In genomic region chr2:144007211-144007610, GRCm38 (mm10) we compare ENCODE assay signal across 31 mouse cellular contexts. TPM values are rescaled to one million over a fixed set of nuclear protein-coding genes. Genes with fewer than 3 reads are reported as not detected.
DNase-seq lines count a peak whose midpoint lies in the region; ATAC-seq and TF ChIP-seq lines count a peak whose summit lies in the region.
"Had no signal": no experiment of that assay in that cellular context is flagged by ENCODE, and none has a peak within 500 bp of the region (broad histone marks: within the 10 kb centered on the region; RNA-seq: fewer than 3 reads in every experiment).

No protein-coding gene starts in this region.

- peak; percentile 78 for DNase-seq in heart, adult 11 months
- no peak for DNase-seq in heart, postnatal 25 days (ENCODE audit: low spot score)
- DNase-seq in liver, adult 2 months (ENCODE audit: extremely low read depth, low read depth, low spot score) = no peak
- no peak for DNase-seq in liver, embryonic 11.5 days (ENCODE audit: low spot score)
- peak; percentile 77 for DNase-seq in midbrain, embryonic 11.5 days (ENCODE audit: low spot score, missing footprints)
- no peak for DNase-seq in left cerebral cortex, adult 18-20 months (ENCODE audit: low spot score in 2 of 2)
- no peak for DNase-seq in forebrain, embryonic 11.5 days (ENCODE audit: low spot score)
- DNase-seq: adrenal gland, adult 8-10 months; B cell, adult 2 months; cerebellum, adult 11 months; cerebellum, adult 8-10 months; cerebellum, postnatal 14 days; embryo, embryonic 11 days; gastrocnemius, postnatal 36 days; heart, adult 18-20 months; heart, postnatal 36 days had no signal

- ATAC-seq in liver, embryonic 11.5 days (replicated peaks; ENCODE audit: low FRiP score) = no peak
- no peak for ATAC-seq in midbrain, embryonic 11.5 days (ENCODE audit: low FRiP score)
- ATAC-seq in midbrain, embryonic 15.5 days (replicated peaks) = no peak
- ATAC-seq in forebrain, embryonic 11.5 days (replicated peaks; ENCODE audit: low FRiP score) = no peak
- ATAC-seq: CD4-positive, CD25-positive, alpha-beta regulatory T cell, adult 4 months; forebrain, embryonic 15.5 days had no signal

- no peak overlapping the region for H3K4me3 ChIP-seq in liver, adult 2 months (ENCODE audit: insufficient read depth, low read depth, low read length)
- no peak overlapping the region for H3K4me3 ChIP-seq in liver, embryonic 11.5 days (ENCODE audit: low read depth, low read length)
- H3K4me3 ChIP-seq in midbrain, embryonic 11.5 days (ENCODE audit: low read depth, low read length) = no peak overlapping the region
- H3K4me3 ChIP-seq in midbrain, embryonic 15.5 days = no peak overlapping the region
- H3K4me3 ChIP-seq in forebrain, embryonic 11.5 days (ENCODE audit: low read depth, low read length) = no peak overlapping the region
- H3K4me3 ChIP-seq: embryonic facial prominence, embryonic 15.5 days; erythroblast, embryonic 14.5 days; forebrain, embryonic 10.5 days; forebrain, embryonic 15.5 days; hindbrain, embryonic 12.5 days had no signal

- H3K27ac ChIP-seq in liver, adult 2 months (replicated peaks; ENCODE audit: insufficient read depth, low read depth, low read length) = peak overlapping the region; percentile 33; the same call in 1 of the 2 replicates
- H3K27ac ChIP-seq in liver, embryonic 11.5 days (ENCODE audit: low read depth, low read length) = no peak overlapping the region
- no peak overlapping the region for H3K27ac ChIP-seq in midbrain, embryonic 11.5 days (ENCODE audit: low read depth, low read length)
- no peak overlapping the region for H3K27ac ChIP-seq in midbrain, embryonic 15.5 days
- no peak overlapping the region for H3K27ac ChIP-seq in forebrain, embryonic 11.5 days (ENCODE audit: low read depth, low read length)
- H3K27ac ChIP-seq: embryonic facial prominence, embryonic 15.5 days; forebrain, embryonic 10.5 days; forebrain, embryonic 15.5 days; hindbrain, embryonic 12.5 days had no signal

- intact Hi-C loops in heart, postnatal 25 days (cut with DNase I) = loop anchor here (2.0 to 10.0 kb wide), 5 partner anchors 90 to 448 kb away; partner anchors contain the start of genes Dstn, Mgme1 and Snx5

- no peak for TF ChIP-seq POLR2A in liver, adult 2 months (IDR thresholded peaks at IDR 0.05; ENCODE audit: extremely low read depth, insufficient read depth, low read length)

- H3K27me3 ChIP-seq in liver, adult 2 months (ENCODE audit: control insufficient read depth, insufficient read depth, low read length) = no peaks in the 10 kb centered on the region
- no peaks in the 10 kb centered on the region for H3K27me3 ChIP-seq in liver, embryonic 11.5 days (replicated peaks; ENCODE audit: control insufficient read depth, insufficient read depth, low read length)
- H3K27me3 ChIP-seq in midbrain, embryonic 11.5 days (ENCODE audit: control insufficient read depth, insufficient read depth, low read length) = no peaks in the 10 kb centered on the region
- no peaks in the 10 kb centered on the region for H3K27me3 ChIP-seq in midbrain, embryonic 15.5 days (replicated peaks)
- H3K27me3 ChIP-seq in forebrain, embryonic 11.5 days (ENCODE audit: control insufficient read depth, insufficient read depth, low read length) = no peaks in the 10 kb centered on the region
- H3K27me3 ChIP-seq: embryonic facial prominence, embryonic 15.5 days; forebrain, embryonic 15.5 days; hindbrain, embryonic 12.5 days had no signal

- peaks cover 2% of the 10 kb centered on the region; the same call in 1 of the 2 replicates for H3K36me3 ChIP-seq in liver, adult 2 months (ENCODE audit: control insufficient read depth, insufficient read depth, low read length)
- H3K36me3 ChIP-seq in liver, embryonic 11.5 days (ENCODE audit: control insufficient read depth, insufficient read depth, low read length) = peaks cover 10% of the 10 kb centered on the region
- H3K36me3 ChIP-seq in midbrain, embryonic 11.5 days (ENCODE audit: control insufficient read depth, insufficient read depth, low read length) = no peaks in the 10 kb centered on the region
- H3K36me3 ChIP-seq in midbrain, embryonic 15.5 days (replicated peaks) = no peaks in the 10 kb centered on the region
- H3K36me3 ChIP-seq in forebrain, embryonic 11.5 days (ENCODE audit: control insufficient read depth, insufficient read depth, low read length) = no peaks in the 10 kb centered on the region
- H3K36me3 ChIP-seq: forebrain, embryonic 10.5 days; forebrain, embryonic 15.5 days; hindbrain, embryonic 12.5 days had no signal

- H3K4me2 ChIP-seq in liver, embryonic 11.5 days = no peak overlapping the region; the same call in 1 of the 2 replicates
- no peak overlapping the region for H3K4me2 ChIP-seq in midbrain, embryonic 11.5 days
- no peak overlapping the region for H3K4me2 ChIP-seq in midbrain, embryonic 15.5 days
- H3K4me2 ChIP-seq in forebrain, embryonic 11.5 days (ENCODE audit: low read depth, low read length, severe bottlenecking) = no peak overlapping the region
- H3K4me2 ChIP-seq: embryonic facial prominence, embryonic 15.5 days; forebrain, embryonic 15.5 days; heart, embryonic 11.5 days; hindbrain, embryonic 12.5 days had no signal

- H3K79me2 ChIP-seq in liver, adult 2 months (ENCODE audit: control insufficient read depth, insufficient read depth, low read length) = peaks cover 42% of the 10 kb centered on the region

- no peak overlapping the region for H3K9ac ChIP-seq in liver, adult 2 months (ENCODE audit: low read depth, low read length)
- H3K9ac ChIP-seq in liver, embryonic 11.5 days (ENCODE audit: low read depth, low read length) = no peak overlapping the region
- H3K9ac ChIP-seq in midbrain, embryonic 11.5 days (ENCODE audit: low read length) = no peak overlapping the region
- no peak overlapping the region for H3K9ac ChIP-seq in midbrain, embryonic 15.5 days
- no peak overlapping the region for H3K9ac ChIP-seq in forebrain, embryonic 11.5 days (ENCODE audit: low read length)
- H3K9ac ChIP-seq: embryonic facial prominence, embryonic 15.5 days; forebrain, embryonic 15.5 days; hindbrain, embryonic 12.5 days had no signal

- H3K4me1 ChIP-seq in liver, adult 2 months (ENCODE audit: control insufficient read depth, insufficient read depth, low read length) = peaks cover 58% of the 10 kb centered on the region
- H3K4me1 ChIP-seq in liver, embryonic 11.5 days (replicated peaks; ENCODE audit: control insufficient read depth, insufficient read depth, low read length) = peaks cover 55% of the 10 kb centered on the region
- H3K4me1 ChIP-seq in midbrain, embryonic 11.5 days (ENCODE audit: control insufficient read depth, insufficient read depth, low read length) = peaks cover 8% of the 10 kb centered on the region
- peaks cover 21% of the 10 kb centered on the region for H3K4me1 ChIP-seq in midbrain, embryonic 15.5 days
- 0 out of 2 replicates have a peak, but pooled peaks cover 2% of the 10 kb centered on the region for H3K4me1 ChIP-seq in forebrain, embryonic 11.5 days (replicated peaks; ENCODE audit: control insufficient read depth, insufficient read depth, low read length)

- no peaks in the 10 kb centered on the region for H3K9me3 ChIP-seq in liver, embryonic 11.5 days (ENCODE audit: control insufficient read depth, low read length)
- no peaks in the 10 kb centered on the region for H3K9me3 ChIP-seq in midbrain, embryonic 11.5 days (ENCODE audit: control insufficient read depth, low read length)
- H3K9me3 ChIP-seq in midbrain, embryonic 15.5 days = no peaks in the 10 kb centered on the region
- H3K9me3 ChIP-seq in forebrain, embryonic 11.5 days (ENCODE audit: control insufficient read depth, low read length) = no peaks in the 10 kb centered on the region
- H3K9me3 ChIP-seq: embryonic facial prominence, embryonic 15.5 days; forebrain, embryonic 10.5 days; forebrain, embryonic 15.5 days; G1E; hindbrain, embryonic 12.5 days had no signal

- TF ChIP-seq CTCF in liver, adult 2 months (IDR thresholded peaks at IDR 0.05; ENCODE audit: low read depth, low read length) = no peak

- whole genome bisulfite sequencing in liver, adult 2 months = 31% methylated on average over 4 of the region's 4 CpGs
- 86% methylated on average over 4 of the region's 4 CpGs for WGBS in liver, embryonic 11.5 days
- WGBS in midbrain, embryonic 11.5 days = 90% methylated on average over 4 of the region's 4 CpGs
- WGBS in midbrain, embryonic 15.5 days = 95% methylated on average over 4 of the region's 4 CpGs
- 91% methylated on average over 4 of the region's 4 CpGs for WGBS in forebrain, embryonic 11.5 days

RNA-seq across cellular contexts. Expression of gene Rrbp1, which starts 3.9 kb away (rescaled TPM):
- total RNA-seq in heart, postnatal 25 days (2021) = 100 to 1,000 TPM; 112 TPM
- 141 and 147 TPM in 2 replicates for total RNA-seq in liver, adult 2 months (2014; rRNA removed)
- polyA plus RNA-seq in liver, adult 2 months (2012; rRNA removed) = 67.4 and 109 TPM in 2 replicates
- polyA plus RNA-seq in liver, embryonic 11.5 days (2014; fragmentation: Nextera tagmentation; extraction: Ambion mirVana) = 63.6 and 89.6 TPM in 2 replicates
- 31.4 and 36.0 TPM in 2 replicates for polyA plus RNA-seq in midbrain, embryonic 11.5 days (2014; fragmentation: Nextera tagmentation; extraction: Ambion mirVana)
- 29.4 and 32.4 TPM in 2 replicates for polyA plus RNA-seq in midbrain, embryonic 15.5 days (2015; fragmentation: Nextera tagmentation; extraction: Ambion mirVana)
- 10 to 100 TPM; 57.2 to 58.9 TPM for total RNA-seq in left cerebral cortex, adult 18-20 months (2021)
- polyA plus RNA-seq in forebrain, embryonic 11.5 days (2014; fragmentation: Nextera tagmentation; extraction: Ambion mirVana) = 30.0 and 35.6 TPM in 2 replicates

RNA-seq across cellular contexts. Expression of gene Banf2, which starts 25.6 kb away (rescaled TPM):
- not detected for total RNA-seq in heart, postnatal 25 days (2021)
- total RNA-seq in liver, adult 2 months (2014; rRNA removed) = not detected in 2 replicates
- not detected in 2 replicates for polyA plus RNA-seq in liver, adult 2 months (2012; rRNA removed)
- not detected in 2 replicates for polyA plus RNA-seq in liver, embryonic 11.5 days (2014; fragmentation: Nextera tagmentation; extraction: Ambion mirVana)
- polyA plus RNA-seq in midbrain, embryonic 11.5 days (2014; fragmentation: Nextera tagmentation; extraction: Ambion mirVana) = not detected in 2 replicates
- polyA plus RNA-seq in midbrain, embryonic 15.5 days (2015; fragmentation: Nextera tagmentation; extraction: Ambion mirVana) = not detected in 2 replicates
- not detected for total RNA-seq in left cerebral cortex, adult 18-20 months (2021)
- polyA plus RNA-seq in forebrain, embryonic 11.5 days (2014; fragmentation: Nextera tagmentation; extraction: Ambion mirVana) = not detected in 2 replicates
- total RNA-seq: adrenal gland, adult 8-10 months; adrenal gland, postnatal 4 days; common myeloid progenitor, adult 5-6 weeks; G1E; gastrocnemius, adult 8-10 months; gastrocnemius, postnatal 36 days; heart, adult 18-20 months; heart, postnatal 36 days had no signal
- polyA plus RNA-seq: brain, embryonic 14.5 days; CD4-positive, CD25-positive, alpha-beta regulatory T cell, adult 4 months; embryonic facial prominence, embryonic 11.5 days; embryonic facial prominence, embryonic 15.5 days; erythroblast, embryonic 14.5 days; forebrain, embryonic 10.5 days; forebrain, embryonic 15.5 days; G1E; heart, embryonic 11.5 days; heart, embryonic 16.5 days; hindbrain, embryonic 12.5 days had no signal

Comparison
In these comparisons a context has a peak if more than half of its experiments do, and no peak if none do; other contexts are left out.
1. DNase-seq: peak in heart, adult 11 months (single experiment) and midbrain, embryonic 11.5 days (single experiment); none in heart, postnatal 25 days (single experiment), liver, adult 2 months (single experiment), liver, embryonic 11.5 days (single experiment), left cerebral cortex, adult 18-20 months (0 of 2) and forebrain, embryonic 11.5 days (single experiment).